Mouse (Mus musculus) small intestine, adult 2 months (tissue): Measurements from ENCODE around the gene Gp9.

ENCODE experiments used
- CTCF ChIP-seq: fragments of 200-500 bp; IDR thresholded peaks from 2 replicates; pipeline ENCODE4 v1.5.1; 2012; ENCODE audit warnings: low read depth, mild to moderate bottlenecking, control low read depth, inconsistent platforms, low read length, moderate library complexity, mixed read lengths; ENCODE audit not compliant: insufficient replicate concordance, insufficient read length; ENCODE audit errors: extremely low read depth
- POLR2A ChIP-seq: fragments of 200-500 bp; IDR thresholded peaks from 2 replicates; pipeline ENCODE4 v1.6.1; 2012; ENCODE audit warnings: low read depth, mild to moderate bottlenecking, control low read depth, inconsistent platforms, low read length, moderate library complexity

DNA sequence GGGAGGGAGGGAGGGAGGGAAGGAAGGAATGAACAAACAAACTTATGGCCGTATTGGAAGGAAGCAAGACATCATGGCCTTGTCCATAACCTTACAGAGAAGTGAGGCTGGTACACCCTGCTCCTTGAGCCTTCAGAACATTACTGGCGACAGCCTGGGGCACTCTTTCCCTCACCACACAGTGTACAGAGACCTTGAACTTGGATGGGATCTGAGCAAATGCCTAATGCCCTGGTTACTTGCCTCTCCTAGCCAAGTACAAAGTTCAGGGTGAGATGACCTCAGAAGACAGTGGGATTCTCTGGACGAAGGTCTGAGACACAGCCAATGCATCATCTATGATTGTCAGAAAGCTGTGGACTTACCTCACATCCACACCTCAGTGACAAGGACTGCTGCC is 18.0 kb upstream of the Gp9 start:
- TF ChIP-seq CTCF = no peak
- TF ChIP-seq POLR2A = no peak
